Mouse (Mus musculus) lung, postnatal 4 days (tissue): Measurements from ENCODE around the gene Sipa1.
"Not testable (repeated sequence)": the region's sequence is repeated elsewhere in the genome, so short reads cannot be mapped to it uniquely, and the experiment has no call there.

Experiments
- DNase-seq, 2 experiments: peaks; one replicate each; pipeline ENCODE4 v3.0.0; 2021

Gene Sipa1

DNA sequence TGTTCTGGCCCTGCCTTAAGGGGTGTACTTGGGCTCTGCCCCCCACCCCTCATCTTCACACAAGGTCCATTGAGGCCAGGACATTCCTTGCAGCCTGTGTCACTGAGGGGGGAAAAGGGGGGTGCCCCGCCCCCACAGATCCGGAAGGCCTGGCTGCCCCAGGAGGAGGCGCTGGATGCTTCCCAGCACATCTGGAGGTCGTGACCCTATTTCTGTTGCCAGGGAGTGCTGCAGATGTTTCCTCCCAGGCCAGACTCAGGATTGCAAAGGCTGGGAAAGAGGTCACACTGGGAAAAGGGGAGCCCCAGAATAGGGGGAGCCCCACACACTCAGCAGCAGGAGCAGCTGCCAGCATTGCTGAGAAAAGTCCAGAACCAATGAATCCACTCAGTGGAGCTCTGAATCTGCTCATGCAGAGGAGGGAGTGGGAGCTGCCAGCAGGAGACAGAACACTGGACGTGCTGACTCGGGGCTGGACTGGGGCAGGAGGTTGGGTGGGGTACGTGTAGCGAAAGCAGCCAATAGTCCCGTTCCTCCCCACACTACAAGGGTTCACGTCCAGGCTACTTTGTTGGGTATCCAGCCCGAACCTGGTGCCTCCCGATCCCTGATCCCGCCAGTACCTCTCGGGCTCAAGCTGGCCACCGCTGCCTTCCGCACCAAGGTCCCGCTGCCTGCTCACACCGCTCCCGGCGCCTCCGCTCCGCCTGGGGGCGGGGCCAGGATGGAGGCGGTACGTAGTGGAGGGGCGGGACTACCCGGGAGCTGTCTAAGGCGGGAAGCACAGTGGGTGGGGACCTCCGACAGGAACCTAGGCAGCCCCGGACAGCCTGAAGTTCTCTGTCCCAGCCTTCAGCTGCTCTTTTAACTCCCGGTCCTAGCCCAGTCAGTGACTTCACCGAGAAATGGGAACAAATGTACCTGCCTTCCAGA, at the start of gene Sipa1:
Sipa1 (minus strand) TSS at position 727 of the 933 bp plus-strand sequence.
- DNase-seq = peak; percentile 96 to 97

DNA sequence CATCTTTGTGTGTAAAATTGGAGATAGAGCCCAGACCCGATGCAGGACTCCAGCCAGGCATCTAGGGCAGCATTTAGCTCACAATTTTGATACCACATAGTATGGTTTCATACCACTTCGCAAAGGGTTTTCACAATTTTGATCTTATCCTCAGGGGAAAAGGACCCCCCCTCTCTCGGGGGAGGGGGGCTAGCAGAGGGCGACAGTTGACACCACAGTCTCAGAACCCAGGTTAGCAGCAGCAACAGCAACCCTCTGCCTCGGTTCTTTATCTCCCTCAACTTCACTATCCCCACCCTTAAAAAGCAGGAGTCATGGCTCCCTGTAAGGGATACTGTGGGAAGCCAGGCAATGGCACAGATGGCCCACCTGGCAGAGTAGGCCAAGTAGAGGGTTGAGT, 49.7 kb upstream of the Sipa1 start:
- DNase-seq = no peak

- peak; percentile 40 to 44 for DNase-seq
Observed at GRCm38 (mm10) chr19:5711907-5712460, 48.5 kb upstream of the Sipa1 start.

DNA sequence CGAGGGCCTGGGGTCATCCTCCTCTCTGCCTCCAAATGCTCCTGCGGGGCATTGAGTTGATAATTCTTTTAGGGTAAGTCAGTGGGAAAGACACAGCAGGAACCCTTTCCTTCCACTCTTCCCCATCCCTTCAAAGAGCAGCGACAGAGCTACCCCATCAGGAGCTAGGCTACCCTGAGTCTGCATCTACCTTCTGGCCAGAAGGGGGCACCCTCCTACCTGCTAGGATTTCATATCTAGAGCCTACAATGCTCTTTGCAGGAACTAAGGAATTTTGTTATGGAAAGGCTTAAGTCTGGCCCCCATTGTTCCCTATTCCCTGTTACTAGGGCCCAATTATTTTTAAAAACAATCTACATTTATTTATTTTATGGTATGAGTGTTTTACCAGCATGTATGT, 47.7 kb upstream of the Sipa1 start:
- peak; percentile 67 to 82 for DNase-seq

GRCm38 (mm10) chr19:5710581-5710980, 47.1 kb upstream of the Sipa1 start:
- peak in 1 of 2 experiments; percentile 21 for DNase-seq

GRCm38 (mm10) chr19:5710068-5710467, 46.6 kb upstream of the Sipa1 start:
- no peak for DNase-seq

GRCm38 (mm10) chr19:5704801-5705571, 41.5 kb upstream of the Sipa1 start:
- peak; percentile 65 to 75 for DNase-seq

- peak; percentile 57 to 74 for DNase-seq
Observed at GRCm38 (mm10) chr19:5704163-5704800, 40.8 kb upstream of the Sipa1 start, which contains the start of gene Kcnk7. Gene Kcnk7 (plus strand): TSS chr19:5704367.

GRCm38 (mm10) chr19:5695849-5696462, 32.4 kb upstream of the Sipa1 start:
- no peak for DNase-seq

- DNase-seq = no peak
Observed at GRCm38 (mm10) chr19:5693801-5694200, 30.3 kb upstream of the Sipa1 start.

DNA sequence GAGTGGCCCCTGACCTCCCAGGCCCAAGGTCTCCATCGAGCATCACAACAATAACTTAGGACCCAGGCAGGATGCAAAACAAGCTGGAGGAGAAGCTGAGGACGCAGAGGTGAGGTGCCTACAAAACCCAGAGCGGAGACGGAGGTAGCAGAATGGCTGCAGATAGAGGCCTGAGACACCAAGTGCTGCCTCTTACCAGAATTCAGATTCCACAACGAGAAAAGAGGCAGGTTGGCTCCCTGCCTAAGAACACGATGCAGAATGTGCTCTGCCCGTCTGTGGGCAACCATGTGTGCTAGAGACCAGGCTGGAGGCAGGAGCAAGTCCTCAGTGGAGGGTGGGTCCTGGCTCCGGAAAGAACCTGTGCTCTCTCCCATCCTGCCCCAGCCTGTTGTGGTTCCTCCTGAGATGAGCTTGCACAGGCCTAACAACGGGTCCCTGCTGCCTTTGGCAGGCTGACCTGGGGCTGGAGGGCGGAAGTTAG, 29.4 kb upstream of the Sipa1 start:
- peak in 1 of 2 experiments; percentile 32 for DNase-seq

DNA sequence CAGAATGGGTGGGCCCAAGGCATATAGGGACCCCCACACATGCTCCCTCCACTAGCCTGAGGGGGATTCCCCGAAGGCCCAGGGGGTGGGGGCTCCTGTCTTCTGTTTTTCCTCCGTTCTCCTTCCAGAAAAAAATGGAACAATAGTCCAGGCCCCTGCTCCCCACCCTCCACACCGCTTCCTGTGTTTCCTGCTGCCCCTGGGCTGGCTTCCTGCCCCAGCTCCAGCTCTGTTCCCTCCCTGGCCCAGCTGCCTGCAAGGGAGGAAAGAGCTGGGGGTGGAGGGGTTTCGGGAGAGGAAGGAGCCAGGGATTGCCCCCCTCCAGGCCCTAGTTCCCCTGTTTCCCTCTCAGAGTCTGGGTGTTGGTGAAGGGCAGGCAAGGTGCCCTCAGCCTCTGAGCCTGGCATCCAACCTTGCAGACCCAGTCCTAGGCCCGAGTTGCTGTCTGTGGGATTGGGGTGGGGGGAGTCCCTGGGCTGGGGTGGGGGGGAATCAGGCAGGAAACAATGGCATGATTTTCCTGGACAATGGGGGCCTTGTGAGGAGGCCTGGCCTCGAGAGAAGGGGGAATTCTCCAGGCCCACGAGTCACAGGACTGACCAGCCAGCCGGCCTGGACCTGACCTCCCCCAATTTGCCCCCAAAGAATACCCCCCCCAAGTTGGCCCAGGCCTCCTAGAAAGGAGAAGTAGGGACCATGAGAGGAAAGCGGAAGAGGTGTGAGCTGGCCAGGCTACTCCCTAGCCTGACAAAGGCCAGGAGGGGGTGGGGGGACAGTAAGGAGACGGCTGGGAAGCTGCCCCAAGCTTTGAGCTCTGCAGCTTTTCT, 28.8 kb upstream of the Sipa1 start:
- peak; percentile 78 to 90 for DNase-seq

DNA sequence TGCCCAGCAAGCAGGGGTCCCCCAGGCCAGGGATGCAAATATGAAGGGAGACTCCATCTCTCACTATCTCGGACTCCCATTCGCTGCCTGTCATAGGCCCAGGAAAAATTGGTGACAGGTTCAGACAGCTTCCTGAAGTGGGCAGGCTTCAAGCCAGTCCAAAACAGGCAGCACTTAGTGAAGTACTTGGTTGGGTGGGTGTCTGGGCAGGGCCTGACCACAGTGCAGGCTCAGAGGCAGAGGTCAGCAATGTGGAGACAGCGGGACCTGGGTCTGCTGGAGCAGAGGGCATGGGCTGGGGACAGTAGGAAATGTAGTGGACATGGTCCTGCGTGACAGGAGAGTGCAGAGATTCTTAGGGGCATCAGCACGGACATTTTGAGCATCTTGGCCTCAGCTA, 28.1 kb upstream of the Sipa1 start:
- DNase-seq = peak in 1 of 2 experiments; percentile 26

DNA sequence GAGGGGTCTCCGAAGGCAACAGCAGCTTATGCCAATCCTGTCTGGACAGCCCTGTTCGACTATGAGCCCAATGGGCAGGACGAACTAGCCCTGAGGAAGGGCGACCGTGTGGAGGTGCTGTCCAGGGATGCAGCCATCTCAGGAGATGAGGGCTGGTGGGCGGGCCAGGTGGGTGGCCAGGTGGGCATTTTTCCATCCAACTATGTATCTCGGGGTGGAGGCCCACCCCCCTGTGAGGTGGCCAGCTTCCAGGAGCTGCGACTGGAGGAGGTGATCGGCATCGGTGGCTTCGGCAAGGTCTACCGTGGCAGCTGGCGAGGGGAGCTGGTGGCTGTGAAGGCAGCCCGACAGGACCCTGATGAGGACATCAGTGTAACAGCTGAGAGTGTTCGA, 26.8 kb upstream of the Sipa1 start:
- DNase-seq = no peak

- peak; percentile 92 to 94 for DNase-seq
Observed at GRCm38 (mm10) chr19:5689565-5690342, 26.2 kb upstream of the Sipa1 start.

DNA sequence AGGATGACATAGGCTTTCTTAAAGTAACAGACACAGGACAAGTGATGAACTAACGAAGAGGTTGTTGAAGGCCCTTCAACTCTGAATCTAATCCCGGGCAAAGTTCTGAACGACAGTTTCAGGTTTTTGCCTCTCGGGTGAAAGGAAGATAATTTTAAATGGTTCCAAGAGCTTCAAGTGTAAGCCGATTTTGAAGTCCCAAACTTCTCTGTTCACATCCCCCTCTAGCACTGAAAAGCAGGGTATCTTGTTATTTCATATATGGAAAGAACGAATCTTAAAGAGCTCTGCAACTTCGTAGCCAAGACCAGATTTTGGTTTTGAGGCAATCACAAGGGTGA, 25.6 kb upstream of the Sipa1 start:
- peak in 1 of 2 experiments; percentile 17 for DNase-seq

GRCm38 (mm10) chr19:5688200-5689087, 24.9 kb upstream of the Sipa1 start, which contains the start of the genes Map3k11 and Pcnx3:
Gene Map3k11 (plus strand): TSS chr19:5688742.
Gene Pcnx3 (minus strand): TSS chr19:5688908.
- DNase-seq = peak; percentile 98 to 99

- no peak for DNase-seq
Observed at GRCm38 (mm10) chr19:5687738-5688137, 24.2 kb upstream of the Sipa1 start.

GRCm38 (mm10) chr19:5686954-5687353, 23.4 kb upstream of the Sipa1 start:
- DNase-seq = not testable (repeated sequence)
